Mouse (Mus musculus) left cerebral cortex, postnatal 36 days (tissue): ENCODE data around the gene Ndc1. TPM values are rescaled to one million over a fixed set of nuclear protein-coding genes. Genes with fewer than 3 reads are reported as not detected.
"Not testable (repeated sequence)": the region's sequence is repeated elsewhere in the genome, so short reads cannot be mapped to it uniquely, and the experiment has no call there.

Source experiments
- DNase-seq, 2 experiments: peaks; one replicate each; pipeline ENCODE4 v3.0.0; 2021 to 2022; ENCODE audit warnings: low spot score in 2 of 2, mixed read lengths in 1 of 2
- intact Hi-C: fragments of 180-260 bp; cut with DNase I; formaldehyde crosslinking; loops from one replicate; pipeline ENCODE4 v1.15.1; 2025
- total RNA-seq, 2 experiments: library from RNA; stranded (reverse); gene quantifications; 2 replicates each; pipeline ENCODE4 v1.2.3; 2021

The Ndc1 gene
- total RNA-seq, 2 experiments from 2014 or later: 10.9 to 11.8 TPM

DNA sequence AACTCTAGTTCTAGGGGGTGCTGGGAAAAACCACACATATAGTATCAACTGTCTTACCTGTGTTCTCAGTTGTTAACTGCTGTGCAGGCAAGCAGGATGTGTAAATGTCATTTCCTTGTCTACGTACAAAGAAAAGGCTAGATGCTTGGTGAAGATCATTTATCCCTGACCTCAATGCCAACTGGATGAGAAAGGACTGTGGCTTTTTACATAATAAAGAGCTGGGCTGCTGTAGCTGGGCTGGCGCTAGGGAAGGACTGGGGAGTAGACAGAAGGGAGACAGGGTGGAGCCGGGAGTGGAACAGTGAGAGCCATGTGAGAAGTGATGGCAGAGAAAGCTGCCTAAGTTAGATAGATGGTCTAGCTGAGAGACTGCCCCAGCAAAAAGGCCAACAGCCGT, 4.8 kb upstream of the Ndc1 start:
- intact Hi-C loops: no loop called here
- DNase-seq: no peak

DNA sequence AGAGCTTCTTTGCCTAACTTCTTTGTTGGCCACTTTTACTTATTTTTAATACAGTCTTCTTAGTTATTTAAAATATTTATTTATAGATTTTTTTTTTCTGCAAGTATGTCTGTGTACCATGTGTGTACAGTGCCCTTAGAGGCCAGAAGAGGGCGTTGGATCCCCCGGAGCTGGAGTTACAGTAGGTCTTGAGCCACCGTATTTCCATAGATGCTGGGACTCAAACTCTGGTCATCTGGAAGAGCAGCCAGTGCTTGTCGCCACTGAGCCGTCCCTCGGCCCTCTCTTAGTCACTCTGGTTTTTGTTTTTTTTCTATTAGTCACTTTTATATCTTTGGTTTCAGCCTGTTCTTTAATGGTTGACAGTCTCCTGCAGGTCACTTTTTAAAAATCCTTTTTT, 4.0 kb upstream of the Ndc1 start:
- no peak for DNase-seq
- intact Hi-C loops: no loop called here

DNA sequence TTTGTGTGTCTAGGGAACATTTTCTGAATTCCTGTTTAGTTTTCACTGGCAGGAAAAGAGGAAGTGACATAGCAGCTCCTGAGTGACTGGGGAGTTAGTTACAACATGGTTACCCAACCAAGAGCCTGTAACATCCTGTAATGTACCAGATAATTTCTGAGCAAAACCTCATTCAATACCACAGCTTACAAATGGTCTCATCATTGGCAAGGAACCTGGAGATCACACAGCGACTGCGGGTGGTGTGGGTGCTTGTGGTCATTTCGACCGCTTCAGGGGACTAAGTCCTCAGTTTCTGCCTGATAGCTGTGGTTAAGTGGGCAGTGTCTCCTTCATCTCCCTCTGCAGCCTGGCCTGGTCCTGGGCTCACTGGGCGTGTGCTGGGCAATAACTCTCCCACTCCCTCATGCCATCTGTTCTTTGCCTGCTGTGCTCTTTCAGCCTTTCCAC, 3.4 kb upstream of the Ndc1 start:
- DNase-seq: no peak
- intact Hi-C loops: no loop called here

DNA sequence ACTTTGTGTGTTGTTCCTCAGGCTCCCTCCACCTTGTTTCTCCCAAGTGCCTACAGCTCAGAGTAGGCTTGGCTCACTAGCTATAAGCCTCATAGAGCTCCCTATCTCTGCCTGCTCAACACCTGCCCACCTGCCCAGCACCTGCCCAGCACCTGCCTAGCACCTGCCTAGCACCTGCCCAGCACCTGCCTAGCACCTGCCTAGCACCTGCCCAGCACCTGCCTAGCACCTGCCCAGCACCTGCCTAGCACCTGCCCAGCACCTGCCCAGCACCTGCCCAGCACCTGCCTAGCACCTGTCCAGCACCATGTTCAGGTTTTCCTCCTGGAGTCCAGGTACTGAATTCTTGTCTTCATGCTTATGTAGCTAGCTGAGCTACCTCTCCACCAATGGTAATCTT, 1.2 kb upstream of the Ndc1 start:
- DNase-seq, intact Hi-C loops: not testable (repeated sequence)

DNA sequence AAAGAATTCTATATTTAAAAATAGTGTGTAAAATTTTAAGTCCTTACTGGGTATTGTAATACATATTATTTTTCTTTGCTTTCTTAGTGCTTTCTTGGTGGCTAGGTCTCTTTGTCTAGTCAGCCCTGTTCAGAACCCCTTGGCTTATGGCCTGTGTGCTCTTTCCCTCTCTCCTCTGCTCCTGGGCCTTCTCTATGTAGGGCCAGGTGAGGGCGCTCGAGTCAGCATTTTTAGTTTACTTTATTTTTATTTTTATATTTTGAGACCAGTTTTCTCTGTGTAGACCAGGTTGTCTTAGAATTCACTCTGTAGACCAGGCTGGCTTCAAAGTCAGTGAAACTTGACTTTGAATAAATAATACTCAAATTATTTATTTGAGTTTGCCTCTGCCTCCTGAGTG, 4.7 kb downstream of the Ndc1 start:
- DNase-seq: no peak
- intact Hi-C loops: loop anchor here (5.0 kb wide), 1 partner anchor 280 kb away; no protein-coding TSS in a partner anchor

DNA sequence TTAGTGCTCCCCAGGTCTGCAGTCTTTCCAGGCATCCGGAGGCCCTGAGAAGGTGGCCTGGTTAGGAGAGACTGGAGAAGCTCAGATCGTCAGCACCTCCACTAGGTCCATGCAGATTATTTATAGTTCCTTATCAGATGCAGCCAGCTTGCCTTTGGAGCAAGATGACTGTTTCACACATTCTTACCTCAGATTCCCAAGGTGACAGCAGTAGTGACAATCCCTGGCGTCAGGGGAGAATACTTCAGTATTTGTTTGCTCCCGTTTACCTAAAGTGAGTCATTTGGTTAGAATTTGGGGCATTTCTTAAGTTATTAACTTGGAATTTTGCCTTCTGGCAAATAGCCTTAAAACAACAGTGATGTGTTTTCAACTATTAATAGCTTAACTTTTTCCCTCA, 7.1 kb downstream of the Ndc1 start:
- DNase-seq: no peak
- intact Hi-C loops: loop anchor here (5.0 kb wide), 1 partner anchor 278 kb away; no protein-coding TSS in a partner anchor

DNA sequence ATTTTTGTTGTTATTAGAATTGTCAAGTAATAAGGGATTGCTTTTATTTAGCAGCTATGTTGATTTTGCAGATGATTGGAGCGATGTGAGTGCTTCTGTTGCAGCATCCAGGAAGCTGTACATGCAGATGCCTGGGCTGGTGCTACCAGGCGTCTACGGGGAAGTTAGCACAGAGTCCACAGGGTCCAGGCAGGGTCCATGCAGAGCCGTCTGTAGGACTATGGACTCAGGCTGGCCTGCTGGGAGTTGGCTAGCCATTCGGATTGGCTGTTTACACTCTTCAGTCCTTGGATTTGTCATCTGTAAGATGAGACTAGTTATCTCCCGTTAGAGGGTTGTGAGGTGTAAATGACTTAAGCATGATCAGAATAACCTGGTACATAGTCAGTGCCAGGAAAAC, 11.4 kb downstream of the Ndc1 start:
- no peak for DNase-seq
- intact Hi-C loops: no loop called here

DNA sequence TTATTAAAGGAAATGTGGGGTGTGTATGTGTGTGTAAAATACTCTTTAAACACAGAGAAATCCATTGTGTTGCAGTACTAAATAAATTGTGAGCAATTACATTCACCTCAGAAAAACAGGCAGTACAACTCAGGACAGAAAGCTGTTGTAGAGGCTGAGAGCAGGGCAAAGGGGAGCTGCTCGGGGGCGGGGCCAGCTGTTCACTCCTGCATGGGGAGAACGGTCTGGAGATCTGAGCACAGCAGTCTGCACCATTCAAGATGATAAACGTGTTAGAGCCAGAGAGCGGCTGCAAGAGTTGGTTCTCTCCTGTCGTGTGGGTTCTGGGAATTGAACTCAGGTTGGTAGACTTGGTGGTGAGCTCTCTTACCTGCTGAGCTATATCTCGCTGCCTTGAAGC, 13.3 kb downstream of the Ndc1 start:
- intact Hi-C loops: no loop called here
- DNase-seq: no peak

DNA sequence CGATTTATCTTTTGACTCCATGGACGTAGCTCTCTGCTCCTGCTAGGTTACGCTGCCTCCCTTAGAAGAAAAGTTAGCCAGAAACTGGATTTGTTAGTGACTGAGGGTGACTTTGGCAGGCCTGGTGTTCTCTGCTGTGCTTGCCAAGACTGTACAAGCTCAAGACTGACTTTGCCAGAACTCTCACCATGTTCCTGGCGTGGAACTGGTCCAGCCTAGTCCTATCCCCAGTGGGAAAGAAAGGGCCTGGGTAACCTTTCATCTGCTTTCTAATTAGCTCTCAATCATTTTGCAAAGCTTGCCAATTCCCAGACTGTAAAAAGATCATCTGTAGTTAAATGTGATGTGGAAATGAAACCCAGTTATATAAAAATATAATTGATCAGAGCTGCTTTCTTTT, 19.5 kb downstream of the Ndc1 start:
- intact Hi-C loops: no loop called here
- DNase-seq: no peak

DNA sequence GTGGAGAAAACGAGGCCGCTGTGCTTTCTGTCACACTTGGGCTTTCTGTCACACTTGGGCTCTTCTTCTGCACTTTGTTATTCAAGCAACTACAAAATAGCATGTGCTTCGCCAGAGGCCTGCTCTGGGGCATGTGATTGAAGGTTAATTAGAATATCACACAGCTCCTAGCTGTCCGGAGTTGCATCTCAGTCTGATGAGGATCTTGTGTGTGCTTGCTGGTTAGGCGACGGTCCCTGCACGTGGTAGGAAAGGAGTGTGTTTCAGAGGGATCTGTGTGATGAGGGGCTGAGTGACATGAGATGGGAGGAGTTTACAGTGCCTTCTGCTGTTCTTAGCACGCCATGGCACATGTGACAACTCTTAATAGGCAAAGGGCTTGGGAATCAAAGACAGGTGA, 19.9 kb downstream of the Ndc1 start:
- intact Hi-C loops: no loop called here
- no peak for DNase-seq

DNA sequence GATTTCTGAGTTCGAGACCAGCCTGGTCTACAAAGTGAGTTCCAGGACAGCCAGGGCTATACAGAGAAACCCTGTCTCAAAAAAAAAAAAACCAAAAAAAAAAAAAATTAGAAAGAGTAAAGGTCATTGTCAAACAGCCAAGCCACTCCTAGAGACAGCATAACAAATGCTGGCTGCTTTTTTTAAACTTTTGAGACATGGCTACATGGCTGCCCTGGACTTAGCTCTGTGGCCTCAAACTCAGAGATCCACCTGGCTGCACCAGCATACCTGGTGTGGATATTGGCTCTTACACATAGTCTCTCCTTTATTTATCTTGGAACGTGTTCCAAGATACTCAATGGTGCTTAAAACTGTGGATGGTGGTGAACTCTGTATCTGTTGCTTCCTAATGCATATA, 20.7 kb downstream of the Ndc1 start:
- intact Hi-C loops: no loop called here
- DNase-seq: no peak

DNA sequence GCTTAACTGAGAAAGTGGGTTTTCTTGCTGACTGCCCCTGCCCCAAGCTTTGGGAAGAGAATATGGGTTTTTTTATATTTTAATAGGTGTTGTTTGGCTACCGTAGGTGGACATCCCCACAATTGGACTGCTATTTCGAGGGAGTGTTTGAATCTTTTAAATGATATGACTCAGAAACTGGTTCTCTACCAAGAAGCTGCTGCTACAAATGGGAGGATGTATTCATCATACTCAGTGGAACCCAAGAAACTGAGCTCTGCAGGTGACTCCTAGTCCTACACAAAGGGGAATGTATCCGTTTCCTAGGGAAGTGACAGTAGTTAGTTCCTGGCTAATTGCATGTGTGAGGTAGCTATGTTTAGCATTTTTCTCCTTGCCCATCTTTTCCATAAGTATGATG, 21.8 kb downstream of the Ndc1 start:
- intact Hi-C loops: no loop called here
- no peak for DNase-seq

DNA sequence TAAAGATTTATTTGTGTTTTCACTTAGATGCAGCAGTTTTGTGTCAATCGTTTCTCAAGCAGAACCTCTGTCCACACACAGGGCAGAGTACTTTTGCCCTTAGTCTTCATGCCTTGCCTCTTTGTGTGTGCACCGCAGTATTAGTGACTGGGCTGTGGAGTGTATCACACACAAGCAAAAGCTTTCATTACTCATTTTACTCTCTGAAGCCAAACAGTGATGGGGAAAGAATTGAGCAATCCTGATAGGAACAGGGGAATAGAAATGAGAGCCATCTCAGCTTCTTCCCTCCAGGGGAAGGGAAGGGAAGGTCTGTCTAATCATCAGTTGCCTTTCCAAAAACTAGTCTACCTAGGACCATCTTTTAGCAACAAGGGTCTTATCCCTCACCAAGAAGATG, 26.2 kb downstream of the Ndc1 start:
- no peak for DNase-seq
- intact Hi-C loops: no loop called here

DNA sequence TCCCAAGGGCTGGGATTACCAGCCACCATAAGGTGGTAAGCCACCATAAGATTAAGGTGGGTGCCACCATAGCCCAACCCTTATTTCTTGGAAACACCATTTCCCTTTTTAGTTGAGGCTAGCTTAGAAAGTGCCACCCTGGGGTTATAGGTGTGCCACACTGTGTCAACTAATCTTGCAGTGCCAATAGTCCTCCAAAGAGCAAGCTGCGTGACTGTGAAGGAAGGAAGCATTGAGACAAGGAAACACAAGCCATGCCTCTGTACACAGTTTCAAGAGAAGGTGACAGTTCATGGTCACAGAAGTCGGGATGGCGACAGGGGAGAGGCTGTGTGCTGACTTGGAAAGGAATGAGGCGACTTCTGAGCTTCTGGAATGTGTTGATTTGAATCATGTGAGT, 52.6 kb downstream of the Ndc1 start:
- DNase-seq: no peak
- intact Hi-C loops: loop anchor here (5.0 kb wide), 1 partner anchor 232 kb away; no protein-coding TSS in a partner anchor

DNA sequence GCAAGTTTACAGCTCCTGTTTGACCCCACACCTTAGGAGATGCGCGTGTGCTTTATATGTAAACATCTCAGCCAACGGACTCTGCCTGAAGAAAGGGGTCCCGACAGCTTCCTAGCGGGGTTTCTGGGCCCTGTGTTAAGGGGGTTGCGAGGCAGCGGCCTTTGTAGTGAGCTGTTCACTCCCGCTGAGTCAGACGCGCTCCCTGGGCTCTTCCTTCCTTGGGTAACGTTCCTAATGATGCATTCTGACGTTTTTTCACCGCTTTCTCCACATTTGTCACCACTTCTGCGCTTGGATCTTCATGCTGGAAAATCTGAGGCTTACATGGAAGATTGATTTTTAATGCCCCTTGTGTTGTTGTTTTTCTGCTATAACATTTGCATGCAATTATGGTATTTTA, 54.1 kb downstream of the Ndc1 start:
- intact Hi-C loops: loop anchor here (5.0 kb wide), 1 partner anchor 231 kb away; no protein-coding TSS in a partner anchor
- no peak for DNase-seq

DNA sequence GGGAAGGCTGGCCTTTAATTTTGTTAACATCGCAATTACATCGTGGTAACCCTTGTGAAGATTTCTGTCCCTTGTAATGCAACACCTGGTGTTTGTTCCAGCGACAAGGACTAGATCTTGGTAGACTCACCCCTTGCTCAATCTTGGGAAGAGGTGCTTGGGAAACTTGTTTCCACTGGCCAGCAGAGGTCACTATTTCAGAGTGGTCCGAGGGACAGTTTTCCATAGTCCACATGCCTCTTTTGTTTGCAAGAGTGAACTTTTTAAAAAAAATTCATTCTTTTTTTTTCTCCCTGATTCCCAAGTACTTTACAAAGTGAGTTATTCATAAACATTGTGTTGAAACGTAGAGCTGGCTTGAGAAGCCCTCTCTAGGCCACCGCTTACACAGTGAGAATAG, 54.6 kb downstream of the Ndc1 start:
- intact Hi-C loops: loop anchor here (5.0 kb wide), 1 partner anchor 230 kb away; no protein-coding TSS in a partner anchor

DNA sequence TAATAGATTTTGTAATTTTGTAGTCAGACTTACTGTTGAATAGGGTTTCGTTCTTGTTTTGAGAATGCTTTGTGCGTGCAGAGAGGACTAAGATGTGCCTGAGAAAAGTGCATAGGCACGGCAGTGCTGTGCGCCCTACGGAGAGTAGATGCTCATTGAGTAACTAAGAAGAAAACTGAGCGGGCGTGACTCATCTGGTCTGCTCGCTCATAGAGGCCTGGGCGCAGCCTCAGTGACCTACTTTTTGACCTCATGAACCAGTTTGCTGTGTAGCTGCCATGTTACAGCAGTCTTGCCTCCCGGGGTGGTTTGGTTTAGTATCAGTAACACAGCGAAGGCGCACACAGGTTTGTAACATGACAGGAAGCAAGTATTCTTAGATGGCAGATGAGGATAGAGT, 58.0 kb downstream of the Ndc1 start:
- intact Hi-C loops: no loop called here
- no peak for DNase-seq

More for the DNA sequence above, 54.6 kb downstream of the Ndc1 start:
- peak in 1 of 2 experiments; percentile 15 for DNase-seq

DNA sequence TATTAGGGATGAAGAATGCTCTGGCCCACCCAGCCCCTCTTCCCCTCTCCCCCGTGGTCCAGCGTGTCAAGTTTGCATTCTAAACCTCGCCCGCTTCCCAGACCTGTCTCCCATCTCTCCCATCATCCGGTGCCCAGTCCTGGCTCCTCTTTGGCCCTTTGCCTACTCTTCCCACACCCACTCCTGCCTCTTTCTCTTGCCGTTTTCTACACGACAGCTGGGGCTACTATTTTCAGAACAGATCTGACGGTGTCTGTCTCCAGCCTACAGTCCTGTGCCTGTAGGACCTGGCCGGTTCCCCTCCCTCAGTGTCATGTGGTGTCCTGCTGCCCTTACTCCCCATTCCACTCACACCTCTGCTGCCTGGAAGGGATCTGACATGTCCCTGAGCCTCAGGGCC, 59.0 kb downstream of the Ndc1 start:
- intact Hi-C loops: no loop called here
- DNase-seq: peak; percentile 22 to 35

DNA sequence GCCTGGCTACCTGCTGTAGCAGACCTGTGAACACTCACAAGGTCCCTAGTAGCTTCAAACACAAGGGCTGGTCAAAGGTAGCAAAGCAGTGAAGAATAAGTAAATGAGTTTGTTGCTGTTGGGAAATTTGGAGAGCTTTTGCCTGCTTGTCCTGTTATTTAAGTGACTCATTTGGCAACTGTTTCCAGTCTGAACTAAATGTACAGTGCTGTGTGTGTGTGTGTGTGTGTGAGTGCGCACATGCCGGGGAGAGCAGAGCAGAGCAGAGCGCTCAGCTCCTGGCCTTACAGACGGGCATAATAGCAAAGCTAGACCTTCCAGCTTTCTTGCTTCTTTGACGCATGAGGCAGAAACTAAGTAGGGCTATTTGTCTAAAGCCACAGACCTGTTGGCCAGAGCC, 65.1 kb downstream of the Ndc1 start:
- peak; percentile 36 to 43 for DNase-seq
- intact Hi-C loops: no loop called here

DNA sequence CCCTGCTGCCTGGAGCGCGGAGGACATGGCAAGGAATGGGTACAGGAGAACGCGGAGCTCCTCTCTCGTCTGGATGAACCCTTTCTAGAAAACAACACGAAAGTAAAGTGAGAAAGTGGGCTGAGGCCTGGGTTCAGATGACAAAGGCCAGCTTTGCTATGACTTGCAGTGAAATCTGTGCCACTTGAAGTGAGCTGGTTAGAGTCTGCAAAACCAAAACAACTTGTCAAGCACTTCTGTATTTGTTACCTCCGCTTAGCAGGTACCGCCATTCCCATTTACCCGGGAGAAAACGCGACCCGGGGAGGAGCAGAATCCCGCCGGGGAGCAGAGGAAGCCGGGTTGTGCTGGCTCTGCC, 66.4 kb downstream of the Ndc1 start:
- no peak for DNase-seq

DNA sequence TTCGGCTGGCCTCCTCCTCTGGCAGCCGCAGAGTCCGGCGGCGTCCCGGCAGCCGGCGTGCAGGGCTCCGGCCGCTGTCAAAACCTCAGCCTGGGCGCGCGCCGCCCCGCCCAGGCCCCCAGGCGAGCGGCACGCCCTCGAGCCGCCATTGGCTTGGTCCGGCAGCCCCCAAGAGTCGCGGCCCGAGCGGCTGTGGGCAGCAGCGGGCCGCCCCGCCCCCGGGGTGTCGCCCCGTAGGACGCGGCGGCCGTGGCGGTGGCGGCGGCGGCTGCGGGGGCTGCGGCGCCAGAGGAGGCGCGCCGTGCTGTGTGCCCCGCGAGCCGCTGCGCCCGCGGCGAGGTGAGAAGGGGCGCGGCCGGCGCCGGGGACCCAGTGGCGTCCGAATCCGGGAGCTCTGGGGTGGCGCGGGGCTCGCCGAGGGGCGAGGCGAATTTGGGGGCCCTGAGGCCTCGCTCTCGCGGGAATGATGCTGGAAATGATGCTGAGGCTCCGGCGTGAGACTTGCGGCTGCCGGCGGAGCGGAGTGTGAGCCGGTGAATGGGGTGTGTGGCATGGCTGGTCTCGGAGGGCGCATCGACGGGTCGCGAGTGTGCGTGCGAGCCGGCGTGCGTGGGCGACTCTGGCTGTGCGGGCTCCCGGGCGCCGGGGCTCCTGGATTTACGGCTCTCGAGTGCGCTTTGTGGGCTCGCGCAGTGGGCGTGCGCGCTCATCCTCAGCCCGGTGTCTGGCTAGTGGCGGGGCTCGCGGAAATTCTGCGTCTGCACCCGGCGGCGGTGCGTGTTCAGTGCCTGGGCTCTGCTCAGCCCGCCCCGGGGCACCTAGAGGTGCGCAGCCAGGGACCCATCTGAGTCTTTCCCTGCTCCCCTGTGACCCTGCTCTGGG, 67.0 kb downstream of the Ndc1 start, which contains the start of gene Glis1:
Gene Glis1 (plus strand): TSS at position 236 of the 882 bp plus-strand sequence.
- intact Hi-C loops: no loop called here
- peak; percentile 57 to 64 for DNase-seq

More for the DNA sequence above, 66.4 kb downstream of the Ndc1 start:
- intact Hi-C loops: no loop called here
